Mouse (Mus musculus): ENCODE results near the gene Gja5.

- TF ChIP-seq CTCF (IDR thresholded peaks at IDR 0.05; ENCODE audit: insufficient read depth, low read length) (no peak), POLR2A (IDR thresholded peaks at IDR 0.05; ENCODE audit: borderline replicate concordance, extremely low read depth, low read depth, low read length) (no peak)
Measured at GRCm38 (mm10) chr3:96879536-96879935, 25.0 kb upstream of the Gja5 start.

Data from lung, adult 2 months (tissue).